Mouse (Mus musculus) neural tube, embryonic 12.5 days (tissue): ENCODE data around the gene Cask. TPM values are rescaled to one million over a fixed set of nuclear protein-coding genes. Genes with fewer than 3 reads are reported as not detected.

Experiments used
- ATAC-seq: fragments of 200-750 bp; cut with Nextera tagmentation; 2 replicates; pipeline ENCODE4 v1.8.0; 2017; ENCODE audit warnings: low read depth, mild to moderate bottlenecking, moderate TSS enrichment, moderate library complexity; ENCODE audit not compliant: low FRiP score
- H3K27ac ChIP-seq: fragments of 300-500 bp; sonication (generic); 2 replicates; pipeline ENCODE4 v1.5.1; 2016
- H3K27me3 ChIP-seq: fragments of 300-500 bp; sonication (generic); replicated peaks from 2 replicates; pipeline ENCODE4 v1.6.1; 2016; ENCODE audit warnings: mild to moderate bottlenecking
- H3K36me3 ChIP-seq: fragments of 300-500 bp; sonication (generic); 2 replicates; pipeline ENCODE4 v1.6.1; 2016; ENCODE audit warnings: mild to moderate bottlenecking
- H3K4me1 ChIP-seq: fragments of 300-500 bp; sonication (generic); 2 replicates; pipeline ENCODE4 v1.6.1; 2016
- H3K4me2 ChIP-seq: fragments of 300-500 bp; sonication (generic); replicated peaks from 2 replicates; pipeline ENCODE4 v1.6.1; 2016; ENCODE audit warnings: mild to moderate bottlenecking
- H3K4me3 ChIP-seq: fragments of 300-500 bp; sonication (generic); 2 replicates; pipeline ENCODE4 v1.5.1; 2016
- H3K9ac ChIP-seq: fragments of 300-500 bp; sonication (generic); 2 replicates; pipeline ENCODE4 v1.6.1; 2016; ENCODE audit warnings: mild to moderate bottlenecking
- H3K9me3 ChIP-seq: fragments of 300-500 bp; sonication (generic); 2 replicates; pipeline ENCODE4 v1.6.1; 2016; ENCODE audit warnings: mild to moderate bottlenecking
- WGBS: fragments of 180-500 bp; shearing (Covaris S2); methylation state at CpG from one replicate; pipeline ENCODE4 v1.1.7; 2016; 5-methylcytosine and 5-hydroxymethylcytosine counted together
- polyA plus RNA-seq: library from polyadenylated mRNA; unstranded; fragments of >200 nt; fragmentation: Nextera tagmentation; extraction: Ambion mirVana; gene quantifications from 2 replicates; pipeline ENCODE4 v1.2.1, GENCODE M21; 2016

Cask gene
- polyA plus RNA-seq, 1 experiment from 2014 or later, result 27.2 TPM

DNA sequence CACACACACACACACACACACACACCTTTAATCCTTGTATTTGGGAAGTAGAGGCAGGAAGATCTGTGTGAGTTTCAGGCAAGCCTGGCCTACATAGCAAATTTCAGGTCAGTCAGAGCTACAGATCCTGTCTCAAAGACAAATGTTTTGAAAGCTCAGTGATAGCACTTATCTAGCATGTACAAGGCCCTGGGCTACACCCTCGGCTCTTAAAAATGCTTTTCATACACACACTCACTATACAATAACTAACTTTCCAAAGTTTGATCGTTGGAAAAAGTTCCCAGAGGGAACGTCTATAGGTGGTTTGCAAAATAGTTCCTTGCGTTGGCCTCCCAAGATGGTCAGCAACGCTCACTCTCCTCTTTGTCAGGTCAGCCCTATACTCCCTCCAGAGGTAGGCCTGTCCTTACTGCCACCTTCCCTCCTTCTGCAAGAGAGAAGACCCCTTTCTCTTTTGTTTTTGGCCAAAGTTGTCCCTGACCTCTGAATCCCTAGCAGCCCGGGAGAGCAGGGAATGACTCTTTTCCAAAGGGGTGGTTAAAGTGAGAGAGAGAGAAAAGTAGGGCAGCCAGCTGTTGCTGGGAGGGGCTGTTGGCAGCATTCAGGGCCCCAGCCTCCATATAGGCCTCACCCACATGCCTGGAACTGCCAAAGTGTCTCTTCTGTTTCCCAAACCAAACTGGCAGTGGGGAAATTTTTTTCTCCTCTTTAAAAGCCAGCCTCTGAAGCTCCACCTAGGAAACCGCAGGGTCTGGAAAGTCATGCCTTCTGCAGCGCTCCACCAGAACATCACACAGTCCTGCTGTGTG lies 356.1 kb downstream of the Cask start:
- no peak overlapping the region for H3K4me2 ChIP-seq
- H3K4me3 ChIP-seq, result no peak overlapping the region
- no peak overlapping the region for H3K27ac ChIP-seq
- no peaks in the 10 kb centered on the region for H3K36me3 ChIP-seq
- no peaks in the 10 kb centered on the region for H3K27me3 ChIP-seq
- ATAC-seq, result no peak
- WGBS, result 78% methylated on average over 8 of the region's 8 CpGs
- H3K9ac ChIP-seq, result no peak overlapping the region
- no peaks in the 10 kb centered on the region for H3K9me3 ChIP-seq
- no peaks in the 10 kb centered on the region for H3K4me1 ChIP-seq

DNA sequence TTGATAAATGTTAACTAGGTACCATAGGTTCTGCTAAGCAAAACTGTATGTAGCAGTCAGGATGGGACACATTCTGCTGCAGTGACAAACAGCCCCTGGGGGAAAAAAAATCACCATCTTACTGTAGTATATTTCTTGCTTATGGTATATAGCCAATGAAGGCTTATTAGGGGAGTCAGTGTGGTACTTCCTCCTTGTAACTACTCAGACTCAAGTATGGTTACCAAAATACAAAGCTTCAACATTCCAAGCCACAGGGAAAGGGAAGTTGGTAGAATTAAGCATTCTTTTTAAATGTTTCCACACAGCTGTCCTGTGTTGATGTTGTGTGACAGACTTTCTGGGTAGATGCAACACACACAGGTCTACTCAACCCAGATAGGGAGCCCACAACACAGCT lies 358.2 kb downstream of the Cask start:
- H3K27me3 ChIP-seq, result no peaks in the 10 kb centered on the region
- H3K4me1 ChIP-seq, result no peaks in the 10 kb centered on the region
- ATAC-seq, result no peak
- no peak overlapping the region for H3K9ac ChIP-seq
- H3K4me3 ChIP-seq, result no peak overlapping the region
- H3K9me3 ChIP-seq, result no peaks in the 10 kb centered on the region
- H3K4me2 ChIP-seq, result no peak overlapping the region
- H3K36me3 ChIP-seq, result no peaks in the 10 kb centered on the region
- no peak overlapping the region for H3K27ac ChIP-seq

DNA sequence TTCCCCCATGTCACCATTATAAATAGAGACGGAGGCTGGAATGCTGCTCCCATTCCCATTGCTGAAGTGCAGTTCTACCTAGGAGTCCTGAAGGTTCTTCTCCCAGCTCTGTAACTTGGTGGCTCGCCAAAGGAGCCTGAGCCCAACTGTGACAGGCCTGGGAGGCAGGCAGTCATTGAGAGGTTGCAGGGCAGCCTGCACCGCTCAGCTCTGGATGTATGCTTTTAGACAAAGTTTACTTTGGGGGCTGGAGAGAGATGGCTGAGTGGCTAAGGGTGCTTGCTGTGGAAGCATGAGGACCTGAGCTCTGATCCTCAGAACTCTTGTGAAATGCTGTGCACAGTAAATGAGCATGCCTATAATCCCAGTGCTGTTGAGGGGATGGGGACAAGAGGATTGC lies 360.2 kb downstream of the Cask start:
- Histone ChIP-seq H3K36me3 (no peaks in the 10 kb centered on the region), H3K27ac (no peak overlapping the region), H3K9ac (no peak overlapping the region), H3K4me2 (no peak overlapping the region), H3K4me3 (no peak overlapping the region), H3K9me3 (peaks cover 12% of the 10 kb centered on the region; the same call in 1 of the 2 replicates), H3K27me3 (peaks cover 5% of the 10 kb centered on the region; the same call in 1 of the 2 replicates), H3K4me1 (no peaks in the 10 kb centered on the region)
- ATAC-seq, result no peak
- 73% methylated on average over 3 of the region's 3 CpGs for WGBS

DNA sequence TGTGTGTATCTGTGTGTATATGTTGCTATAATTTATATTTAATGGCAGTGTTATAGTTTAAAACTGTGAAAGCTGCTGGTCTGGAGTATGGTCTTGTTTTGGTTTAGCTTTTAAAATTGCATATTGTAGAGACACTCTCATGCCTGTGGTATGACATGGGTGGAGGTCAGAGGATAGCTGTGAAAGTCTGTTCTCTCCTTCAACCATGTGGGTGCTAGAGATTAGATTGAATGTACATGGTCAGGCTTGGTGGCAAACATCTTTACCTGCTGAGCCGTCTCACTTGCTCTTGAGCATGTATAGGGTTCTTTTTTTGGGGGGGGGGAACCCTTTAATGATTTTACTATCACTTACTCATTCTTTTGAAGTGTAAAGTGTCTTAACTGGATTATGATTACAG lies 361.4 kb downstream of the Cask start:
- H3K4me1 ChIP-seq, result no peaks in the 10 kb centered on the region
- no peaks in the 10 kb centered on the region for H3K36me3 ChIP-seq
- H3K9ac ChIP-seq, result no peak overlapping the region
- H3K27ac ChIP-seq, result no peak overlapping the region
- no peak overlapping the region for H3K4me3 ChIP-seq
- WGBS, result 86% methylated on average over 1 of the region's 1 CpGs
- no peak overlapping the region for H3K4me2 ChIP-seq
- peaks cover 7% of the 10 kb centered on the region; the same call in 1 of the 2 replicates for H3K27me3 ChIP-seq
- H3K9me3 ChIP-seq, result peaks cover 12% of the 10 kb centered on the region; the same call in 1 of the 2 replicates
- ATAC-seq, result no peak

DNA sequence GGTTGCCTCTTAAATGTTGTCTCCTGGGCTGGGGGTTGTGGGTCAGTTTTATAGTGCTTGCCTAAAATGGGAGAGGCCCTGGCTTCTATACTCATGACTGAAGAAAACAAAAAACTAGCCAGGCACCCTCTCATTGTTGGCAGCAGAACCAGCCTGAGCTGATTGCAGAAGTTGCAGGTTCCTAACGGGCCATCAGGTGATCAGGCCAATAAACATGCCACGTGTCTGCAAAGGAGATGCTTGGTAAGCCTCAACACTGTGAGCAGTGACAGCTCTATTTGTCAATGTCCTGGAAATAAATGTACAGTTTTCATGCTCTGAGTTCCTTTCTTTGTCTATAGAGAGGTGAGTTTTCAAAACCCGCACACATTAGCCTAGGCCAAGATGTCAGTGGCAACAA lies 362.2 kb downstream of the Cask start:
- H3K9ac ChIP-seq, result no peak overlapping the region
- peaks cover 7% of the 10 kb centered on the region; the same call in 1 of the 2 replicates for H3K27me3 ChIP-seq
- no peak overlapping the region for H3K4me2 ChIP-seq
- no peak overlapping the region for H3K4me3 ChIP-seq
- 78% methylated on average over 3 of the region's 3 CpGs for whole genome bisulfite sequencing
- H3K9me3 ChIP-seq, result peaks cover 12% of the 10 kb centered on the region; the same call in 1 of the 2 replicates
- H3K4me1 ChIP-seq, result no peaks in the 10 kb centered on the region
- H3K36me3 ChIP-seq, result no peaks in the 10 kb centered on the region
- no peak for ATAC-seq
- H3K27ac ChIP-seq, result no peak overlapping the region

DNA sequence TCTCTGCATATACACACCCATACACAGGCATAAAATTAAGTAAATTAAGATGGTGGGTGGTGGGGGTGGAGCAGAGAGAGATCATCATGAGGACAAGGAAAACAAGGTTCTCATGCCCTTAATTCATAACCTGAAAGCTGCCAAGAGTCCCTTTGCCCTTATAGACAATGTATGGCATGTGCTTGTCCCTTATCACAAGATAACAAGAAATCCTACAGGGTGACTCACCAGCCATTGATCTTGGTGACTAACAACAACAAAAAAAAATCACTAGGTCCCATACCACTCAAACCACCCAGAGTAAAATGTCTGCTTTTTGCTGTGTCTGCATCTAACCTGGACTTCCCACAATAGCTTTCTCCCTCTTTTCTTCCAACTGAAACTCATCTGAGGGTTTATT lies 366.7 kb downstream of the Cask start:
- no peaks in the 10 kb centered on the region for H3K36me3 ChIP-seq
- H3K27ac ChIP-seq, result no peak overlapping the region
- no peak overlapping the region for H3K4me3 ChIP-seq
- no peak overlapping the region for H3K9ac ChIP-seq
- ATAC-seq, result no peak
- peaks cover 7% of the 10 kb centered on the region; the same call in 1 of the 2 replicates for H3K27me3 ChIP-seq
- H3K4me2 ChIP-seq, result no peak overlapping the region
- peaks cover 12% of the 10 kb centered on the region; the same call in 1 of the 2 replicates for H3K9me3 ChIP-seq
- no peaks in the 10 kb centered on the region for H3K4me1 ChIP-seq

DNA sequence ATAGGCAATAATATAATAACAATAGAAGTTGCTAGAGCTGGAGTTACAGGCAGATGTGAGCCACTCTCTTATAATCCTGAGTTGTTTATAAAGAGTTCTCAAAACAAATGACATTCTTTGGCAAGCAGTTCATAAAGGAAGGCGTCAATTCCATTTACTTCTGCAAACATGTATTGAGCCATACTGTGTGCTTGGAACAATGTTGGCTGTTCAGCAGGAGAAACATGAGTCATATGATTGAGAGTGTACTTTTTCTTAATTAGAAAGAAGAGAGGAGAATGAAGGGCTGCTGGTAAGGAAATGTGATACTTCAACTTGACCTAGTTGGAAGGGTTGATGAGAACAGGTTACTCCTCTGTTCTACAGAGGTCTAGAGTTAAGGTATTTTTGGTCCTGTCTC lies 368.6 kb downstream of the Cask start:
- H3K4me2 ChIP-seq, result no peak overlapping the region
- peaks cover 12% of the 10 kb centered on the region; the same call in 1 of the 2 replicates for H3K9me3 ChIP-seq
- no peak overlapping the region for H3K27ac ChIP-seq
- H3K4me1 ChIP-seq, result no peaks in the 10 kb centered on the region
- ATAC-seq, result no peak
- no peak overlapping the region for H3K4me3 ChIP-seq
- H3K9ac ChIP-seq, result no peak overlapping the region
- H3K36me3 ChIP-seq, result no peaks in the 10 kb centered on the region
- 85% methylated on average over 1 of the region's 1 CpGs for WGBS
- peaks cover 7% of the 10 kb centered on the region; the same call in 1 of the 2 replicates for H3K27me3 ChIP-seq

DNA sequence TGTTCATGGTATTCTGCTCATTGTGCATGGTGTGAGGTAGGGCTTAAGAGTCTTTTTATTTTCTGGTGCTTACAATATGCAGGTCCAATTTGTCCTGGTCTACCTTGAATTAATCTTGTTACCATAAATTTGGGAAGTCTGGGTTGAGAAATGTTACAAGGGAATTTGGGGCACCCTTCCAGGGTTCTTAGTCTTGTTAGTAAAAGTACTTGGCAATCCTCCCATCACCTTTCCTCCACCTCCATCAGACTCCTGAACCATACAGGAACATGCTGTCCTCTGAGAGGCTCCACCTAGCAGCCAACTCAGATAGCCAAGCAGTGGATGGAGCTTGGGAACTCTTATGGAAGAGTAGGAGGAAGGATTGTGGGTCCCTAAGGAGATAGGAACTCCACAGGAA lies 371.6 kb downstream of the Cask start:
- H3K27ac ChIP-seq, result no peak overlapping the region
- ATAC-seq, result no peak
- H3K27me3 ChIP-seq, result no peaks in the 10 kb centered on the region
- H3K9me3 ChIP-seq, result no peaks in the 10 kb centered on the region
- no peak overlapping the region for H3K4me2 ChIP-seq
- H3K4me3 ChIP-seq, result no peak overlapping the region
- H3K36me3 ChIP-seq, result no peaks in the 10 kb centered on the region
- H3K4me1 ChIP-seq, result no peaks in the 10 kb centered on the region
- H3K9ac ChIP-seq, result no peak overlapping the region

DNA sequence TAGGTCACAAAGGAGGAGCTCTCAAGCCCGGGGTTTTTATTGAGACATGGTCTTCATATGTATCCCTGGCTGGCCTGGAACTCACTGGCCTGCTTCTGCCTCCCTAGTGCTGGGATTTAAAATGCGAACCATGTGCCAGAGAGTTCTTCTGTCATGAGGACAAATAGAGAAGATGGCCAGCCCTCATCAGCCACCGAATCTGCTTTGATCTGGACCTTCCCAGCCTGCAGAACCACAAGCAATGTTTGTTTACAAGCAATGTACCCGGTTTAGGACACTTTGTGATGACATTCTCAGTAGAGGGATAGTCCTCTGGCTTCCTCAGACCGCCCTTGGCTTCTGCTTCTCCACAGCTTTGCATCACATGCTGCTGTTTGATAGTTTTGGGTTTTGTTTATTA lies 372.9 kb downstream of the Cask start:
- no peaks in the 10 kb centered on the region for H3K9me3 ChIP-seq
- no peak for ATAC-seq
- H3K9ac ChIP-seq, result no peak overlapping the region
- H3K4me1 ChIP-seq, result no peaks in the 10 kb centered on the region
- 68% methylated on average over 5 of the region's 5 CpGs for WGBS
- H3K27me3 ChIP-seq, result no peaks in the 10 kb centered on the region
- H3K27ac ChIP-seq, result no peak overlapping the region
- no peaks in the 10 kb centered on the region for H3K36me3 ChIP-seq
- no peak overlapping the region for H3K4me2 ChIP-seq
- H3K4me3 ChIP-seq, result no peak overlapping the region

DNA sequence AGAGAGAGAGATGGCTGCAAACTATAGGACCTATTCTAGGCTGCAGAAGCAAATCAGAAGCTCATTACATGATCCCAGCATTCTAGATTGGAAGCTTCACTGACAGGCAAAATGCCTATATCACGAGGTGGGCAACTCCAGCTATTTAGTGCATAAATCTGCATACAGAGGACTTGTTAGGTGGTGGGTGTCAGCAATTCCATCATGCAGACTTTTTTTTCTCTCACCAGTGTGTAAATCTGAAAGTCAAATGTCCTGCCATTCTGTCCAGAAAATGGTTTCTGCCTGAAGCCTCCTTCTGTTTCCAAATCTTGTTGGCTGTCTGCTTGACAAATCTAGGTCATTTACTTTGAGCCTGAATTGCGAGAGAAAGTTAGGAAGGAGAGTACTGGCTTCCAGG lies 373.6 kb downstream of the Cask start:
- 60% methylated on average over 2 of the region's 2 CpGs for WGBS
- no peak overlapping the region for H3K4me3 ChIP-seq
- H3K4me2 ChIP-seq, result no peak overlapping the region
- no peak overlapping the region for H3K27ac ChIP-seq
- no peaks in the 10 kb centered on the region for H3K27me3 ChIP-seq
- H3K4me1 ChIP-seq, result no peaks in the 10 kb centered on the region
- H3K9me3 ChIP-seq, result no peaks in the 10 kb centered on the region
- H3K36me3 ChIP-seq, result no peaks in the 10 kb centered on the region
- ATAC-seq, result no peak
- H3K9ac ChIP-seq, result no peak overlapping the region

DNA sequence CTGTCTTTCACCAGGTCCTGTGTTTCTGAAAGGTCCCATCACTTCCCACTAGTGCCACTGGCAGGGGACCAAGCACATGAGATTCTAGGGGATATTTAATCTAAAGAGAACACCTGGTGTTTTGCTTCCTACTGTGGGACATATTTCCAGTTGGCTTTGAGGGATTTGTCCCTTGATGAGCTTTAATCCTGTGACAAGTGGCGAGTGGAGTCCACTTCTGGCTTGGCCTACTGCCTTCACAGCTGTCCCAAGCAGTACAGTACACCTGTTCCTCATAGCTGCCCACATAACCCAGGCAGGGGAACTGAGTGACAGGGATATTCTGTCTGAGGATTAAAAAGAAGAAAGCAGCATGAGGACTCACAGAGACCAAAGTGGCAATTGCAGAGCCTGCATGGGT lies 375.8 kb downstream of the Cask start:
- Histone ChIP-seq H3K27me3 (no peaks in the 10 kb centered on the region), H3K27ac (no peak overlapping the region), H3K36me3 (no peaks in the 10 kb centered on the region), H3K9me3 (no peaks in the 10 kb centered on the region), H3K9ac (no peak overlapping the region), H3K4me1 (no peaks in the 10 kb centered on the region), H3K4me3 (no peak overlapping the region), H3K4me2 (no peak overlapping the region)
- 79% methylated on average over 1 of the region's 1 CpGs for WGBS
- no peak for ATAC-seq

DNA sequence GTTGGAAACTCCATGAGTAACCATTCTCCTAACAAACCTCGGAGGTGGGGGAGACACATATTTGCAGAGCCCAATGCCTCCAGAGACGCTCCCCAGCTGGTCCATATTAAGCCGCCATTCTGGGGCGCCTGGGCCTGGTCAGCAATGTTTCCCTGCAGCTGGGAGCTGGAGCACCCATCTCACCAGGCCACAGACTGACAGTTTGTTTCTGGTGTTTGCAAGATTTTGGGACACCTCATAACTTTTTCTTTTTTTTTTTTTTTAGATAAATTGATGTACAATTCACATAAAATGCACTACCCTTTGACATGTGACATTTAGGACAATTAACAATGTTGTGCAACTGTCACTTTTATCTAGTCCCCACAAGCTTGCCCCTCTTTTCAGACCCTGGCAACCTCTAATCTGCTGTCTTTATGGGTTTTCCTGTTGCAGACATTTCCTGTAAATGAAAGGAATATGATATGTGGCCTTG lies 378.4 kb downstream of the Cask start:
- no peak overlapping the region for H3K9ac ChIP-seq
- no peak overlapping the region for H3K4me3 ChIP-seq
- H3K36me3 ChIP-seq, result no peaks in the 10 kb centered on the region
- H3K27ac ChIP-seq, result no peak overlapping the region
- ATAC-seq, result no peak
- no peaks in the 10 kb centered on the region for H3K4me1 ChIP-seq
- no peak overlapping the region for H3K4me2 ChIP-seq
- H3K9me3 ChIP-seq, result no peaks in the 10 kb centered on the region
- no peaks in the 10 kb centered on the region for H3K27me3 ChIP-seq
- 95% methylated on average over 4 of the region's 4 CpGs for WGBS

DNA sequence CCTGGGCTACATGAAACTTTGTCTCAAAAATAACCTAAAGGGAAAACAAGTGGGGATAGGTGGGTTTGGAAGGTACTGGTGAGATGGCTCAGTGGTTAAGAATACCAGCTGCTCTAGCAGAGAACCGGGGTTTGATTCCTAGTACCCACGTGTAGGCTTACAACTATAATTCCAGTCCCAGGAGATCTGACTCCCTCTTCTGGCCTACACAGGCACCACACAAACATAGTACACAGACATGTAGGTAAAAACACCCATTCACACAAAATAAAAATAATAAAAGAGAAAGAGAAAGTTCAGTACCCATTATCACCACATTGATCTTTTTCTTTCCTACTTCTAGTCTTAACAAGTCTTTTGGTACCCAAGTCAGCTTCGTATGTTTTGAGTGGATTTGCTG lies 379.2 kb downstream of the Cask start:
- Histone ChIP-seq H3K9me3 (no peaks in the 10 kb centered on the region), H3K4me1 (no peaks in the 10 kb centered on the region), H3K27me3 (no peaks in the 10 kb centered on the region), H3K4me3 (no peak overlapping the region), H3K9ac (no peak overlapping the region), H3K36me3 (no peaks in the 10 kb centered on the region), H3K4me2 (no peak overlapping the region), H3K27ac (no peak overlapping the region)
- no peak for ATAC-seq
- 88% methylated on average over 3 of the region's 3 CpGs for WGBS
